8 mouse cellular contexts compared by ENCODE assay signal in genomic region chr2:103795843-103796210, GRCm38 (mm10). TPM values are rescaled to one million over a fixed set of nuclear protein-coding genes. Genes with fewer than 3 reads are reported as not detected.
DNase-seq lines count a peak whose midpoint lies in the region; ATAC-seq lines count a peak whose summit lies in the region.

No protein-coding gene starts in this region.

- peak; percentile 76 for DNase-seq in Muller cell, postnatal 12 days (ENCODE audit: inconsistent ontology term)
- DNase-seq in cerebellum, postnatal 10 days, result peak; percentile 75 to 85
- peak; percentile 41 to 64 for DNase-seq in frontal cortex, postnatal 10 days (ENCODE audit: low spot score in 2 of 2)
- peak; percentile 84 for DNase-seq in hindbrain, embryonic 11.5 days (ENCODE audit: low spot score)
- DNase-seq in layer of hippocampus, postnatal 10 days (ENCODE audit: low spot score in 2 of 2), result peak; percentile 53 to 74
- DNase-seq in lung, postnatal 10 days, result peak; percentile 83
- peak; percentile 46 for DNase-seq in ovary, postnatal 14 days (ENCODE audit: low spot score)
- DNase-seq in thymus, postnatal 14 days, result peak; percentile 84

- peak overlapping the region; percentile 100 for H3K27ac ChIP-seq in hindbrain, embryonic 11.5 days (ENCODE audit: low read depth, low read length)

- WGBS in hindbrain, embryonic 11.5 days, result 0% methylated on average over 11 of the region's 11 CpGs

- H3K27me3 ChIP-seq in hindbrain, embryonic 11.5 days (ENCODE audit: control insufficient read depth, insufficient read depth, low read length), result no peaks in the 10 kb centered on the region

- ATAC-seq in hindbrain, embryonic 11.5 days (ENCODE audit: low FRiP score), result peak; percentile 74

- H3K4me3 ChIP-seq in hindbrain, embryonic 11.5 days (ENCODE audit: low read depth, low read length), result peak overlapping the region; percentile 88

- peaks cover 3% of the 10 kb centered on the region; the same call in 1 of the 2 replicates for H3K36me3 ChIP-seq in hindbrain, embryonic 11.5 days (ENCODE audit: control insufficient read depth, insufficient read depth, low read length)

- no peaks in the 10 kb centered on the region for H3K4me1 ChIP-seq in hindbrain, embryonic 11.5 days (replicated peaks; ENCODE audit: control insufficient read depth, insufficient read depth, low read length)

- H3K9ac ChIP-seq in hindbrain, embryonic 11.5 days (ENCODE audit: low read depth, low read length), result peak overlapping the region; percentile 98

- no peaks in the 10 kb centered on the region for H3K9me3 ChIP-seq in hindbrain, embryonic 11.5 days (ENCODE audit: control insufficient read depth, low read length)

- H3K4me2 ChIP-seq in hindbrain, embryonic 11.5 days (replicated peaks; ENCODE audit: low read depth, low read length), result peak overlapping the region; percentile 39

RNA-seq across cellular contexts. Expression of gene Caprin1, which starts 1.6 kb away (rescaled TPM):
- polyA plus RNA-seq in hindbrain, embryonic 11.5 days (2014; fragmentation: Nextera tagmentation; extraction: Ambion mirVana), result 610 and 653 TPM in 2 replicates
- 100 to 1,000 TPM; 431 to 443 TPM for total RNA-seq in layer of hippocampus, postnatal 10 days (2021)

RNA-seq across cellular contexts. Expression of gene Nat10, which starts 34.8 kb away (rescaled TPM):
- 21.5 and 22.7 TPM in 2 replicates for polyA plus RNA-seq in hindbrain, embryonic 11.5 days (2014; fragmentation: Nextera tagmentation; extraction: Ambion mirVana)
- total RNA-seq in layer of hippocampus, postnatal 10 days (2021), result 10 to 100 TPM; 35.5 to 35.8 TPM

Comparison
In these comparisons a context has a peak if more than half of its experiments do, and no peak if none do; other contexts are left out.
1. Peak in every context shown above with its lines: DNase-seq, ATAC-seq, H3K4me3 ChIP-seq and H3K27ac ChIP-seq.